Mouse (Mus musculus) embryonic fibroblast, embryonic 13.5 days (primary cell): ENCODE data around the gene Slc22a15.

Experiments used
- CTCF ChIP-seq: IDR thresholded peaks from 2 replicates; pipeline ENCODE4 v1.5.1; 2011; ENCODE audit warnings: mild to moderate bottlenecking, control low read depth, low read length, moderate library complexity, borderline replicate concordance; ENCODE audit not compliant: insufficient read depth
- POLR2A ChIP-seq: IDR thresholded peaks from 2 replicates; pipeline ENCODE4 v1.6.1; 2011; ENCODE audit warnings: low read depth, mild to moderate bottlenecking, control low read depth, low read length, moderate library complexity

GRCm38 (mm10) chr3:101842372-101843094, 81.7 kb downstream of the Slc22a15 start:
- TF ChIP-seq POLR2A (no peak), CTCF (no peak)
